Mouse (Mus musculus) kidney, adult 10 weeks (tissue): ENCODE measurements around the gene Gm14214. TPM values are rescaled to one million over a fixed set of nuclear protein-coding genes. Genes with fewer than 3 reads are reported as not detected.

ENCODE experiments used
- polyA plus RNA-seq: library from polyadenylated mRNA; stranded (reverse); fragments of 350-450 nt; fragmentation: Illumina TruSeq; extraction: RNeasy Lipid Tissue Mini Kit (QIAGEN cat#74804); gene quantifications from one replicate; pipeline ENCODE4 v1.2.3, GENCODE M21; 2014; ENCODE audit warnings: low read depth, low replicate concordance

The Gm14214 gene
- polyA plus RNA-seq = not detected

DNA sequence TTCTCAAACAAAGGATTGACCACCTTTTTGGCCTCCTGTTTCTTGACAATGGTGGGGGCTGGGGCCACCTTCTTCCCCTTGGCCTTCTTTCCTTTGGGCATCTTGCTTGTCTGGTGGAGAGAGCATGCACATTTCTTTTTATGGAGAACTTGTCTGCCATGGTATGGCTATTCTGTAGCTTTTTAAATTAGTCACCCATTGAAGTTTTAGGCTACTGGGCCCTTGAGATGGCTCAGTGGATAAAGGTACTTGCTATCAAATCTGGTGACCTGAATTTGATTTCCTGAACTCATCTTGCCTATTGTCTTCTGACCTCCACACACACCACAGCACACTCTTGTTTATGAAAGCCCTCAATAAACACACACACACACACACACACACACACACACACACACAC, at the start of gene Gm14214:
Gene Gm14214, minus strand, starts transcription at position 101 of the 400 bp plus-strand sequence.

DNA sequence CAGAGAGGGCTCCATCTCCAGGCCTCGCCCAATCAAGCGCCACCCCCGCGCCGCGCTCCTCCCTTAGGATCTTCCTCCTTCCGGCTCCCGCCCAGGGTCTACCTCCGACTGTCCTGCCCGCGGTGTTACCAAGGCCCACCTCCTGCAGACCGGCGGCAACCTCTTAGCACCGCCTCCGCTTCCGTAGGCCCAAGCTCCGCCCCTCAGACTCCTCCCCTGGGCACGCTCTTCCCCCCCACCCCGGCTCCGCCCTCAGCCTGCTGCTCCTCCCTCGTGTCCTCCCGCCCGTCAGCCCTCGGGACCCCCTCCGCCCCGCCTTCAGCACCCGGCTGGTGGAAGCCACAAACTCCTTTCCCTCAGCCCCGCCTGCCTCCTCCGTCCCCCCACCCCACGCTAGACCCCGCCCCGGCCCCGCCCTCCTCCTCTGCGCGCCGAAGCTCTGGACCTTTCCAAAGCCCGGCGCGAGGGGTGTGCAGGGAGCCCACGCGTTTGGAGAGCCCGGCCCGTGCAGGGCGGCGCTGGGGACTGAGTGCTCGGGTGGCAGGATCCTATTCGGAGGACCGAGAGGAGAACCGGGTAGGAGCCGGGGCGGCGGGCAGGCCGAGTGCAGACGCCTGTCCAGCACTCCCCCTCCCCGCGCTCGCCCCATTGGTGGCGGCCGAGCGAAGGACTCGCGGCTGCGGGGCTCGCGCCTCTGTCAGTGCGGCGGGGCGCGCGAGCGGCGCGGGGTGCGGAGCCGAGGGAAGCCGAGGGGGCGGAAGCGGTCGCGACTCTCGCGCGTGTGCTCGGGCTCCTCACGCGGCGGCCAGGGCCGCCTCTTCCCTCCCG, 21.0 kb upstream of the Gm14214 start, which contains the start of the genes Raly and a:
Gene Raly, plus strand, starts transcription at position 441 of the 828 bp plus-strand sequence.
Gene a, plus strand, starts transcription at position 747 of the 828 bp plus-strand sequence.

Other genes with a start within 250 kb of the Gm14214 start
- gene 1700003F12Rik, start 222.9 kb downstream of the Gm14214 start, polyA plus RNA-seq = not detected
- not detected for gene Actl10, start 218.3 kb downstream of the Gm14214 start, polyA plus RNA-seq
- not detected for gene Necab3, start 211.1 kb downstream of the Gm14214 start, polyA plus RNA-seq
- not detected for gene E2f1, start 200.1 kb downstream of the Gm14214 start, polyA plus RNA-seq
- gene Pxmp4, start 166.3 kb downstream of the Gm14214 start, polyA plus RNA-seq = 33.2 TPM
- gene Zfp341, start 156.7 kb downstream of the Gm14214 start, polyA plus RNA-seq = not detected
- gene 4930519P11Rik, start 156.6 kb downstream of the Gm14214 start, polyA plus RNA-seq = not detected
- gene Chmp4b, start 118.3 kb downstream of the Gm14214 start, polyA plus RNA-seq = 64.7 TPM
- gene Raly, start 21.1 kb upstream of the Gm14214 start, polyA plus RNA-seq = 151 TPM
- not detected for gene a, start 21.4 kb upstream of the Gm14214 start, polyA plus RNA-seq
- 238 TPM for gene Eif2s2, start 122.9 kb upstream of the Gm14214 start, polyA plus RNA-seq
- gene Gm14226, start 248.2 kb upstream of the Gm14214 start, polyA plus RNA-seq = 0.81 TPM